Mouse (Mus musculus): ENCODE data around the gene Atn1.

The Atn1 gene

DNA sequence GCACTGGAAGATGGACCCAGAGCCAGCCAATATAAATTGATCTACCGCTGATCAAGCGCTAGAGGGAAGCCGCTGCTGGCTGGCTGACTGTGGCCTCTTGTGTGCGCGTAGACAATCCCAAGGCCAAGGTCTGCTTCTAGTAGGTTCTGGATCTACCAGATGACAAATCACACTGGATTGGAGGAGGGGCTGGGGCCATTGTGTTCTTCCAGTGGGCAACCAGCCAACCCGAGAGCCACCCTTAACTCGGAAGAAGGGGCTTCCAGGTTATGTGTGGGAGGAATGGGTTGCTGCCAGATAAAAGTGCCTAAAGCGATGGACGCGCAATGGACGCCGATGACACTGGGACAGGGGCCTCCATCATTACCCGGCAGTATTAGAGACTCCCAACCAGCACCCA is 38.4 kb downstream of the Atn1 start:
- Histone ChIP-seq H3K36me3 (ENCODE audit: control insufficient read depth, insufficient read depth, low read length, poor library complexity, severe bottlenecking) (peaks cover 17% of the 10 kb centered on the region), H3K27me3 (ENCODE audit: control insufficient read depth, insufficient read depth, low read length, poor library complexity, severe bottlenecking) (no peaks in the 10 kb centered on the region)
- DNase-seq (ENCODE audit: low read depth, low spot score): no peak

DNA sequence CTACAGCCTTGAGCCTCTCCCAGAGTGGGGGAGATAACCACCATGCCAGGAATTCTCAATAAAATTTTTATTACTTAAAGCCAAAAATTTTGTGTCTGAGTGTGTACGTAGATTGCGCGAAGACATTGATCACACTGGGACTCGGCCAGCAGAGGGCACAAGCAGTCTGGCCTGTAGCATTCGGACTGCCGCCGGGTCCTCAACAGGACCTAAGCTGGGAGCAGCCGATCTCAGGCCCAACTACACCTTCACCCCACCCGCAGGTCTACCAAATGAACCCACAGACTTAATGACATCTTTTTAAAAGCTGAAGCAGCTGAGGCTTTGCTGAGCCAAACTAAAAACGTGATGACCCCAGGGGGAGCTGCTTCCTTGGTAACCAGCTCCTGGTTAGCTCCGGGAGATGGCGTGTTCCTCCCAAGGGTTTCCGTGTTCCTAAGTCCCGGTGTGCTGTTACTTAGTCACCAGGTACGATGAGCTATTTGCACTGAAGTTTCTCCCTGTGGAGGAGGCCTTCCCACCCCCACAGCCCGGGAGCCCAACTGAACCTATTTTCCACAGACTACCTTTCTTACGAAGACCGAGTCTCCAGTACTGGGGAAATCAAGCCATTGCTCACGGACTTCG is 39.3 kb downstream of the Atn1 start:
- peaks cover 17% of the 10 kb centered on the region for H3K36me3 ChIP-seq (ENCODE audit: control insufficient read depth, insufficient read depth, low read length, poor library complexity, severe bottlenecking)
- no peaks in the 10 kb centered on the region for H3K27me3 ChIP-seq (ENCODE audit: control insufficient read depth, insufficient read depth, low read length, poor library complexity, severe bottlenecking)
- DNase-seq (ENCODE audit: low read depth, low spot score): peak; percentile 90

DNA sequence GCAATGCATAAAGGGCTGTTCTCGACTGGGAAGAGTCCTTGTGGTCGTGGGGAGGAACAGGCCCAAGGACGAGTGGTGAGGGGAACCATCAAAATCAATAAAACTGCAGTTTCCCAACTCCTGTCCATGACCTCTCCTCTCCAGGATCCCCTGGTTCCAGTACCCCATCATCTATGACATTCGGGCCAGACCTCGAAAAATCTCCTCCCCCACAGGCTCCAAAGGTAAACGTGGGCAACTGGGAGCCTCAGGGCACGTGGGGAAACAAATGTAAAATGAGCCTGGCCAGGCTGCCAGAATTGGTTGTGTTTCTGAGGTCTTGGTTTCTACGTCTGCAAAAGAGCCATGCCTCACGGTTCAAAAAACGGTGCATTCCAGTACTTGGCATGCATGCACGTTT is 43.4 kb downstream of the Atn1 start:
- no peaks in the 10 kb centered on the region for H3K27me3 ChIP-seq (ENCODE audit: control insufficient read depth, insufficient read depth, low read length, poor library complexity, severe bottlenecking)
- no peak for DNase-seq (ENCODE audit: low read depth, low spot score)
- H3K36me3 ChIP-seq (ENCODE audit: control insufficient read depth, insufficient read depth, low read length, poor library complexity, severe bottlenecking): peaks cover 10% of the 10 kb centered on the region; the same call in 1 of the 2 replicates

DNA sequence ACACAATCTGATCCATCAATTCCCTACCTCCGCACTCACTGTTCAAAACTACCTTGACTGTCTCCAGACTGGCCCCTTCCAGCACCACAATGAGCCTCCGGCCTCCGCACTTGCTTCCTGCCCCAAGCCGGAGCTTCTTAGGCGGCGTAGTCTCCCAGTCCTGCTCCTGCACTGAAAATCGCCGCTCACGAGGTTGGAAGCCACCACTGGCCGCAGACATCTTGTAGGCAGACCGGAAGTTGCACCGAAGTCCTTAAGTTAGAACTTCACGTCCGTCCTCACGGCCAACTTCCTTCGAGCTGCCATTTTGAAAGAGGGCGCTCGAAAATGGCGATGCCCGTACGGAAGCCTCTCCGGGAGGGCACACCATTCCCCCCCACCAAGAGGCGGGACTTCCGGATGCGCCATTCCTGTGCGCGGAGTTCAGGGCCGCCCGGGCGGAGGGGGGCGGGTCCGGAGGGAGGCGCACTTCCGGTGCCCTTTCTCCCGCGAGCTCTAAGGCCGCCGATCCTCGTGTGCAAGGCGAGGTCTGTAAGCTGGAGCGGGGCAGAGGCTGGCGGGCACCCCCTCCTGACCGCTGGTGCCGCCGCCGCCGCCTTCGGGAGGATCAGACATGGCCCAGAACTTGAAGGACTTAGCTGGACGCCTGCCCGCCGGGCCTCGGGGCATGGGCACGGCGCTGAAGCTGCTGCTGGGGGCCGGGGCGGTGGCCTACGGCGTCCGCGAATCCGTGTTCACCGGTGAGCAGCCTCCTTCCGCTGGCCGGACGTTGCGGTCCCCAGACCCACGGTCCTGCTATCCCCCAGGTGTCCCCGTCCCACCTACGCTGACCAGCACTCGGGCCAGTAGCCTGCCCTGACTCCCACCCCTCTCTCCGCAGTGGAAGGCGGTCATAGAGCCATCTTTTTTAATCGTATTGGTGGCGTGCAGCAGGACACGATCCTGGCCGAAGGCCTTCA is 44.2 kb downstream of the Atn1 start, which contains the start of the genes Emg1 and Phb2:
Gene Emg1, minus strand, starts transcription at position 355 of the 959 bp plus-strand sequence.
Gene Phb2, plus strand, starts transcription at position 513 of the 959 bp plus-strand sequence.
- peaks cover 13% of the 10 kb centered on the region; the same call in 1 of the 2 replicates for H3K36me3 ChIP-seq (ENCODE audit: control insufficient read depth, insufficient read depth, low read length, poor library complexity, severe bottlenecking)
- no peaks in the 10 kb centered on the region for H3K27me3 ChIP-seq (ENCODE audit: control insufficient read depth, insufficient read depth, low read length, poor library complexity, severe bottlenecking)

DNA sequence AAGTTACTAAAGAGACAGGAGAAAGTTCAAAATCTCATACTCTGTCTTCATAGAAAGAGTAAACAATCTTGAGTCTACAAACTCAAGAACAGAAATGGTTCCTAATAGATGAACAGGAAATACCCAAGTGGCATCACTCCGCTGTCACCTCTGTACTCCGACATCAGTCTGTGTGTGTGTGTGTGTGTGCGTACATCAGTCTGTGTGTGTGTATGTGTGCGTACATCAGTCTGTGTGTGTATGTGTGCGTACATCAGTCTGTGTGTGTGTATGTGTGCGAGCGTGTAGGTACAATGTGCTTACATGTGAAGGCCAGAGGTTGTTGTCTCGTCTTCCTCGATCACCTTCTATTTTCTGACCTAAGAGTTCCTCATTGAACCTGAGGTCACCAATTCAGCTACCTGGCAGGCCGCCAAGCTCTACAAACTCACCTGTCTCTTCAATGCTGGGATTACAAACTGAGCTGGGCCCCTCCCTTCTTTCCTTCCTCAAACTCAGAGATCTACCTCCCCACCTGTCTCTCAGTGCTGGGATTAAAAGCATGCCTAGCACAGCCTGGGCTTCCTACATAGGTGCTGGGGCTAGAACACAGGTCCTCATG is 47.9 kb downstream of the Atn1 start:
- Histone ChIP-seq H3K27me3 (ENCODE audit: control insufficient read depth, insufficient read depth, low read length, poor library complexity, severe bottlenecking) (no peaks in the 10 kb centered on the region), H3K36me3 (ENCODE audit: control insufficient read depth, insufficient read depth, low read length, poor library complexity, severe bottlenecking) (peaks cover 12% of the 10 kb centered on the region)
- no peak for DNase-seq (ENCODE audit: low read depth, low spot score)

More for the DNA sequence above, 44.2 kb downstream of the Atn1 start, which contains the start of the genes Emg1 and Phb2:
- DNase-seq (ENCODE audit: low read depth, low spot score): peak; percentile 99

DNA sequence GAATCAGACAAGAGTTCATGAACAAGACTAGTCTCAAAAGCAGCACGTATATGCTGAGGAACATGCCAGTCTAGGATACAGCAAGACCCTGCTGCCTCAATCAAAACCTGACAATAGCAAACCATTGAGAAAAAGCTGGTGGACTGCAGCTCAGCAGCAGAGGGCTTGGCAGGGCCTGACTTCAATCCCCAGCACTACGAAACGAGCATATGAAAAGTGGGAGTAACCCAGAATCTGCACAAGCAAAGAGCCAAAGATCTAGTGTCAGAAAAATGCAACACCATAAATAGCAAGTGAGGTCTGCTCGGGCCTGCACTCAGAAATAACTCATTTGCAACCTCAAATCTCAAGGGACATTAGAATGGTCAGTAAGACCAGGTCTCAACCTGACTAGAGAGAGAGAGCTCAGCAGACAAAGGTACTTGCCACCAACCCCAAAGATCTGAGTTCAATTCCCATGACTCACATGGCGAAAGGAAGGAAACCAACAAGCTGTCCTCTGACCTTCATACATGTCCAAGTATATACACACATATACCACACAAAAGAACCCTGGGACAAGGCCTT is 50.2 kb downstream of the Atn1 start:
- no peaks in the 10 kb centered on the region for H3K27me3 ChIP-seq (ENCODE audit: control insufficient read depth, insufficient read depth, low read length, poor library complexity, severe bottlenecking)
- peaks cover 17% of the 10 kb centered on the region for H3K36me3 ChIP-seq (ENCODE audit: control insufficient read depth, insufficient read depth, low read length, poor library complexity, severe bottlenecking)
- DNase-seq (ENCODE audit: low read depth, low spot score): no peak

DNA sequence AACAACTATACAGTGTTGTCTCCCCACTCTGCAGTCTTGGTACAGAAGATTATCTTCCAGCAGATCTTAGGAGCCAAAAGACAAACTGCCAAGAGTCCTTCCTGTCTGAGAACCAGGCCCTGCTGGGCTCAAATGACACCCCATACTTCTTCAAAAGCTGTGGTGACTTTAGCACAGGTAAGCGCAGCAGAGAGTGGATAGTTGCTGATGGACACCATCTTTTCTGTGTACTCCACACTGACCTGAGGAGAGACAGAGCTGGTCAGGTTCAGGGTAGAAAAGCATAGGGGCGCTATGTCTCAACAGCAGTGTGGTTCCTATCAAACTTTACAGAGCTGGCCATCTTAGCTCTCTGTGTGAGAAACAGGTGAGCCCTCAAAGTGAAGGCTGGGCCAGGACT is 51.9 kb downstream of the Atn1 start:
- Histone ChIP-seq H3K36me3 (ENCODE audit: control insufficient read depth, insufficient read depth, low read length, poor library complexity, severe bottlenecking) (peaks cover 17% of the 10 kb centered on the region), H3K27me3 (ENCODE audit: control insufficient read depth, insufficient read depth, low read length, poor library complexity, severe bottlenecking) (no peaks in the 10 kb centered on the region)
- DNase-seq (ENCODE audit: low read depth, low spot score): no peak

DNA sequence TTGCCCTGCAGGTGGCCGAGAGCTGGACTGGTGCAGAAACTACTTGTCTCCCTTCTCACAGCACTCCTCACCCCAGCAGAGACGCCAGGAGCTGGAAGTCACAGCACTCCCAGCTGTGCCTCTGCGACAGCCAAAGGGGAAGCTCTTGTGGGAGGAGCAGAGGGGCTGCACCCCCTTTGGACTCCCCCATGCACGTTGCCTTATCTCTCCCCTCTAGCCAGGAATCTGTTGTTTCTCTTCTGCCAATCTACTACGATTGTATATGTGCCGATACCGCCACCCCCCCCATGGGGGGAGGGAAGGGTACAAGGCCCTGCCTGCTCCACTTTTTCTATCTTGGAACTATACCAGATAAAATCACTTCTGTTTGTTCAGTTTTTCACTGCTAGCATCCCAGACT is 52.5 kb downstream of the Atn1 start:
- no peak for DNase-seq (ENCODE audit: low read depth, low spot score)
- no peaks in the 10 kb centered on the region for H3K27me3 ChIP-seq (ENCODE audit: control insufficient read depth, insufficient read depth, low read length, poor library complexity, severe bottlenecking)
- H3K36me3 ChIP-seq (ENCODE audit: control insufficient read depth, insufficient read depth, low read length, poor library complexity, severe bottlenecking): peaks cover 17% of the 10 kb centered on the region

DNA sequence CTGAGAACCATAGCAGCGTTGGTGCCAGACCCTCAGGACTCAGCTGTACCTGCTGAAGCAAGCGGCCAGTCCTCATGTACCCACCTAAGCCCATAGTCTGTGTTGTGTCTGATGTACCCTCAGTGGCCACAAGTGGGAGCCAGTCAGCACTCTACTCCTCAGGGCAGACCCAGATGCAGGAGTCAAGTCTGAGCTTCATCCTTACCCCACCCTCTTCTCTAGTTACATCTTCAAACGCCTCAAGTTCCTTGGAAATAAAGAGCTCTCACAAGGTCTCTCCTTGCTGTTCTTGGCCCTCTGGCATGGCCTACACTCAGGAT is 53.6 kb downstream of the Atn1 start:
- H3K27me3 ChIP-seq (ENCODE audit: control insufficient read depth, insufficient read depth, low read length, poor library complexity, severe bottlenecking): no peaks in the 10 kb centered on the region
- peak; percentile 86 for DNase-seq (ENCODE audit: low read depth, low spot score)
- H3K36me3 ChIP-seq (ENCODE audit: control insufficient read depth, insufficient read depth, low read length, poor library complexity, severe bottlenecking): peaks cover 17% of the 10 kb centered on the region

DNA sequence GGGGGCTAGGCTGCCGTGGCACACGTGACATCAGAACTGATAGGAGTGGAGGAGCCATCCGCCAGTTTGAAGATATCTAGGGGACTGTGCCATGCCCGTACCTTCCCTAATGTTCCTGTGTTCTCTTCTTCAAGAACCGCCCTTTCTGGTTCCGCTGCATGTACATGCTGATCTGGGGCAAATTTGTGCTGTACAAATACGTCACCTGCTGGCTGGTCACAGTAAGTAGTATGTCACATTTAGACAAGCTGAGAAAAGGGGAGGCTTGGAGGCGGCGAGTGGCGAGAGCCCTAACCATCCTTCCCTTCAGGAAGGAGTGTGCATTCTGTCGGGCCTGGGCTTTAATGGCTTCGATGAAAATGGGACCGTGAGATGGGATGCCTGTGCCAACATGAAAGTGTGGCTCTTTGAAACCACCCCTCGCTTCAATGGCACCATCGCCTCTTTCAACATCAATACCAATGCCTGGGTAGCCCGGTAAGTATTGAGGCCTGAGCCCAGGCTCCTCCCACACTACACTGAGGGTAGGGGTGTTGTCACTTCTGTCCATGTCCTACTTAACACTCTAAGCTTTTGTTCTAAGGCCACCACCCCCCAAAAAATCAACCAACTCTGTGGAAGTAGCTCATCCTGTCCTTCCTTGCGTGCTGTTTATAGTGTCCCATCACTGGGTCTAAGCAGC is 54.1 kb downstream of the Atn1 start:
- DNase-seq (ENCODE audit: low read depth, low spot score): no peak
- Histone ChIP-seq H3K27me3 (ENCODE audit: control insufficient read depth, insufficient read depth, low read length, poor library complexity, severe bottlenecking) (no peaks in the 10 kb centered on the region), H3K36me3 (ENCODE audit: control insufficient read depth, insufficient read depth, low read length, poor library complexity, severe bottlenecking) (peaks cover 15% of the 10 kb centered on the region)

DNA sequence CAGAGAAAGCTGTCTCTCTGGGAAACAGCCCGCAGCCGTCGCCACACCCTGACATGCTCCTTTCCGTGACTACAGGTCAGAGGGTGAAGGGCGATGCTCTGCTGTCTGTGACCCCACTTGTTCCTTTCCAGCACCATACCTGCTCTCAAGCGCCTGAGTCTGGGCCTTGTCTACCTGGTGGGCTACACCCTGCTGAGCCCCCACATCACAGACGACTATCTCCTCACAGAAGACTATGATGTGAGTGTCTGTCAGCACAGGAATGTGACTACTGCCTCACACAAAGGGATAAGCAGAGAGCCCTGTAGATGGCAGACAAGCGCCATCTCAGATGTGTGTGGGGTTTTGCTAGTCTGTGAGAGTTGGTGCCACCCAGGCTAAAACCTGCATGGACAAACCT is 55.0 kb downstream of the Atn1 start:
- Histone ChIP-seq H3K27me3 (ENCODE audit: control insufficient read depth, insufficient read depth, low read length, poor library complexity, severe bottlenecking) (no peaks in the 10 kb centered on the region), H3K36me3 (ENCODE audit: control insufficient read depth, insufficient read depth, low read length, poor library complexity, severe bottlenecking) (peaks cover 15% of the 10 kb centered on the region)
- DNase-seq (ENCODE audit: low read depth, low spot score): peak; percentile 57

DNA sequence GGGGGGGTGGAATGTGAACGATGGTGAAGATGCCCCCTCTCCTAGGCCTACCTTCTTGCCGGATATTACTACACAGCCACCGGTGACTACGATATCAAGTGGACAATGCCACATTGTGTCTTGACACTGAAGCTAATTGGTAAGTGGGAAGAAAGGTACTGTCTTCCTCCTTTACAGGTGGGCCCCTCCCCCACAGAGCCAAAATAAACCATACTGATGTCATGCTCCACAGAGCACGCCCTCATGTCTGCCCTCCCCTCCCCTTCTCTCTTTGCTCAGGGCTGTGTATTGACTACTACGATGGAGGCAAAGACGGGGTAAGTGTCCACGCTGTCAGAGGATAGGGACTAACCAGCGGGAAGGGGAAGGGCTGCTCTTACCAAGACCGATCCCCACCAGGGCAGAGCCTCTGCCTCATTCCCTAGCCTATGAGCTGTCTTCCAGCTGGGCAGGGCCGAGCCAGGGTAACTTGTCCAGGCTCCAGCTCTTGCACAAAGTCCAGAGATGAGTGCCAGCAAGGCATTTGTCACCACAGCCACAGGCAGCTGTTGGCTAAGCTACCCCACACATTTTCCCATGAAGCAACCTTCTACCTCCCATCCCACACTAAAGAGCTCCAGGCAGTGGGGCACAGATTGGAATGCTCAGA is 56.2 kb downstream of the Atn1 start:
- no peak for DNase-seq (ENCODE audit: low read depth, low spot score)
- no peaks in the 10 kb centered on the region for H3K27me3 ChIP-seq (ENCODE audit: control insufficient read depth, insufficient read depth, low read length, poor library complexity, severe bottlenecking)
- peaks cover 10% of the 10 kb centered on the region for H3K36me3 ChIP-seq (ENCODE audit: control insufficient read depth, insufficient read depth, low read length, poor library complexity, severe bottlenecking)

DNA sequence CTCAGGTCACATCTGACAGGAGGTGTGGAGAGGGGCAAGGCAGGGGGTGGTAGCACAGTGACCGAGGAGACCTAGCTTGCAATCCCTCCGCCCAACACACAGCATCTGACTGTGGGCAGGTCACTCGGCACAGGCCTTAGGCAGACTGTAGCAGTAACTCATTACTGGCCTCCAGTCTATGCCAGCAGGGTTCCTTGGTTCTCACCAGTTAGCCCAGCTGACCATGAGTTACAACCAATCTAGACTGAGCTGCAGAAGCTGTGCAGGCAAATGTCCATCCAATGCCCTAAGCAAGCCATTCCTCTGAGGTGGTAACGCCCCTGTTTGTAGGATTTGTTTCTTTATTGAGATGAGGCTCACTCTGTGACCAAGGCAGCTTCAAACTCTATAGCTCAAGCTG is 57.0 kb downstream of the Atn1 start:
- H3K27me3 ChIP-seq (ENCODE audit: control insufficient read depth, insufficient read depth, low read length, poor library complexity, severe bottlenecking): no peaks in the 10 kb centered on the region
- no peak for DNase-seq (ENCODE audit: low read depth, low spot score)
- peaks cover 8% of the 10 kb centered on the region for H3K36me3 ChIP-seq (ENCODE audit: control insufficient read depth, insufficient read depth, low read length, poor library complexity, severe bottlenecking)

DNA sequence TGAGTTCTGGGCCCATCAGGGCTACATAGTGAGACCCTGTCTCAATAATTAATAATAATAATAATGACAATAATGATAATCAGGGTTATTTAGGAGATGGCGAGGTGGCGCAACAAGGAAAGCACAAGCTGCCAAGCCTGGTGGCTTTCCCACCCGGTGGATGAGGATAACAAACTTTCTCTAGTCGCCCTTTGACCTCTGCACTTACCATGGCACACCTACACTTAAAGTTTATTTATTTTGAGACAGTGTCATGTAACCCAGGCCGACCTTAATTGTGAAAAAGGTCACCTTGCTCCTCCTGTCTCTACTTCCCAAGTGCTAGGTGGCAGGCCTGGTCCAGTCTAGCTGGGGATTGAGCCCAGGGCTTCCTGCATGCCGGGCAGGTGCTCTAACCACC is 57.6 kb downstream of the Atn1 start:
- DNase-seq (ENCODE audit: low read depth, low spot score): no peak
- H3K27me3 ChIP-seq (ENCODE audit: control insufficient read depth, insufficient read depth, low read length, poor library complexity, severe bottlenecking): no peaks in the 10 kb centered on the region

More for the DNA sequence above, 57.6 kb downstream of the Atn1 start:
- peaks cover 5% of the 10 kb centered on the region for H3K36me3 ChIP-seq (ENCODE audit: control insufficient read depth, insufficient read depth, low read length, poor library complexity, severe bottlenecking)
